Mouse (Mus musculus) heart, adult 2 months (tissue): ENCODE data around the gene Pld5.

Experiments
- CTCF ChIP-seq: fragments of 200-600 bp; IDR thresholded peaks from 2 replicates; pipeline ENCODE4 v1.8.1; 2022; ENCODE audit warnings: antibody characterized with exemption, mild to moderate bottlenecking, moderate library complexity
- POLR2A ChIP-seq: fragments of 200-500 bp; IDR thresholded peaks from 2 replicates; pipeline ENCODE4 v1.6.1; 2011; ENCODE audit warnings: mild to moderate bottlenecking, low read depth, low read length, control low read depth; ENCODE audit not compliant: insufficient read depth

DNA sequence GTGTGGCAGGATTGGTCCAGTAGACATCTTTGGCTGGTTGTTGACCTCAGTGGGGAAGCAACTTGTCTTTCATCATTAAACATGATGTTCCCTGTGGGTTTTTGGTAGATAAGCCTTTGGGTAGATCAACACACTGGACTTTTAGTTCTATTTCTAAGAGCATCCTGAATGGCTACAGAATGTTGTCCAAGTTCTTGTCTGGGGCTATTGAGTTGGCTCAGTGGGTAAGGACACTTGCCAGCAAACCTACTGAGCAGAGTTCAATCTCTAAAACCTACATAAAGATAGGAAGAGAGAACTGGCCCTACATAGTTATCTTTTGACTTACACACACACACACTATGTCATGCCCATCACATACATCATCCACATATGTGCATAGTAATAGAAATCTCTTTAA, 264.0 kb downstream of the Pld5 start:
- no peak for TF ChIP-seq CTCF
- no peak for TF ChIP-seq POLR2A
